Mouse (Mus musculus) megakaryocyte, embryonic 14.5 days (primary cell): ENCODE data around the gene Dnajb11.

ENCODE experiments used
- FLI1 ChIP-seq: IDR thresholded peaks from 2 replicates; pipeline ENCODE4 v1.6.1; 2012; ENCODE audit warnings: low read length, inconsistent platforms, mixed read lengths
- GATA1 ChIP-seq: IDR thresholded peaks from 3 replicates; pipeline ENCODE4 v1.6.1; 2012; ENCODE audit warnings: mixed read lengths, low read length, inconsistent platforms, borderline replicate concordance

- TF ChIP-seq GATA1 (no peak), FLI1 (no peak)
Observed at GRCm38 (mm10) chr16:22856773-22857172, 872 bp upstream of the Dnajb11 start.
